Mouse (Mus musculus): ENCODE measurements around the gene Chuk. TPM values are rescaled to one million over a fixed set of nuclear protein-coding genes. Genes with fewer than 3 reads are reported as not detected.

Chuk gene
- total RNA-seq, 2 experiments from 2014 or later = 47.1 to 58.0 TPM

DNA sequence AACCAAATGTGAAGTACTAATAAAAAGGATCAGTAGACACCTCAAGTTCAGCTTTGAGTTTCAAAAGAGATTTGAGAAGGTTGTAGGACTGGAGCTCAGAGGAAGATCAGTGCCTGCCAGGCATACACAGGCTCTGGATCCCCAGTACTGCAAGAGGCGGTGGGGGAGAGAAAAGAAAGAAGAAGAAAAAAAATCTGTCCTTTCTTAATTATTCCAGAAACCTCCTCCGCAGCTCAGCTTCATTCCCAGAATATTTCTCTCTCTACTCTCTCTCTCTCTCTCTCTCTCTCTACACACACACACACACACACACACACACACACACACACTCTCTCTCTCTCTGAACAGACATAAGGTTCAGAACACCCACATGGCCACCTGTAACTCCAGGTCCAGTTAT lies 27.3 kb downstream of the Chuk start:
- no peak for TF ChIP-seq CTCF (conservative IDR thresholded peaks at IDR 0.05)
- H3K4me3 ChIP-seq = no peak overlapping the region
- no peak for DNase-seq (ENCODE audit: low spot score in 2 of 2)
- H3K27ac ChIP-seq = peak overlapping the region; percentile 36; the same call in 1 of the 2 replicates

DNA sequence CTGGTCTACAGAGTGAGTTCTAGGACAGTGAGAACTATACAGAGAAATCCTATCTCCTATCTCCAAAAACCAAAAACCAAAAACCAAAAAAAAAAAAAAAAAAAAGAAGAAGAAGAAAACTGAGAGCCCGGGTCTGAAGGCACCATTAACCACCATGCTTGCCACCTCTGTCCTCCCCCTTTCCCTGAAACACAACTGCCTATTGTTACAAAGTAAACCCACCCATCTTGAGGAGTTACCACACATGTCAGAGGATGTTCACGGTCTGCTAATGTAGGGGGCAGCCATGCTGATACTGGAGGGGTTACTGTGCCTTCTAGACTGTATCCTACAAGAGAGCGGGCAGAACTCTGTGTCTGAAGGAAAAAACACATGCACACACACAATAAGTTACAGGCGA lies 30.3 kb downstream of the Chuk start:
- no peak overlapping the region for H3K27ac ChIP-seq
- no peak for TF ChIP-seq CTCF (conservative IDR thresholded peaks at IDR 0.05)
- H3K4me3 ChIP-seq = no peak overlapping the region
- no peak for DNase-seq (ENCODE audit: low spot score in 2 of 2)

DNA sequence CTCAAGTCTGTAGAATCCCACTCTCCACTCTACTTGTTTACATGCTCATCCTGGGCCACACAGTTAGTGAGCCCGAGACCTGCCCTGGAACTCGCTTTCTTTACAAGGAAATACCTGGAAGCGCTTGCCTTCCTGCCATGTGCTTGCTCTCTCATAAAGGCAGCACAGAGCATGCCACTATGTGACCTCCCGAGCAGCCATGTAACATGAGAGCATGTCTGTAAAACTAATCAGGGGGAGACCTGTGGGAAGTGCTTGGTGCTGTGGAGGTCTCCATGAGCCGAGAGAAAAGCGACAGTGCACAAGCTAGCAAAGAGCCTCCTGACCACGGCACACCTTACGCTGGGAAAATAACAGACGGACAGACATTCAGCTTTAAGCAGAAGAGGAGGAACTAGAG lies 30.8 kb downstream of the Chuk start:
- no peak overlapping the region for H3K4me3 ChIP-seq
- H3K27ac ChIP-seq = no peak overlapping the region
- DNase-seq (ENCODE audit: low spot score in 2 of 2) = no peak
- TF ChIP-seq CTCF (conservative IDR thresholded peaks at IDR 0.05) = no peak

DNA sequence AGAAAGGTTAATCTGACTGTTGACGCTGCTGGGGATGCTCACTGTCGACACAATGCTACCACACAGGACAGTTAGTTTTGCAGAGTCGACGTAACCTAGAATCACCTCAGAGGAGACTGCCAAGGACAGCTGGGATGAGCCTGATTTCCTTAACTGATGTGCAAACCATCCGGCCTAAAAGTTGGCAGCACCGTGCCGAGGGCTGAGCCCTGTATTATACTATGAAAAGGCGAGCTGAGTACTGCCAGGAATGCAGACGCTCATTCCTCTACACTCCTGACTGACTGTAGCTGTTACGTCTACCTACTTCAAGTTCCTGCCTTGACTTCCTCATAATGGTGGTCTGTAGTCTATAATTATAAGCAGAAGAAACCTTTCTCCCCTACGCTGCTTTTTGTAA lies 32.3 kb downstream of the Chuk start:
- Histone ChIP-seq H3K27ac (no peak overlapping the region), H3K4me3 (no peak overlapping the region)
- TF ChIP-seq CTCF (conservative IDR thresholded peaks at IDR 0.05) = no peak
- no peak for DNase-seq (ENCODE audit: low spot score in 2 of 2)

DNA sequence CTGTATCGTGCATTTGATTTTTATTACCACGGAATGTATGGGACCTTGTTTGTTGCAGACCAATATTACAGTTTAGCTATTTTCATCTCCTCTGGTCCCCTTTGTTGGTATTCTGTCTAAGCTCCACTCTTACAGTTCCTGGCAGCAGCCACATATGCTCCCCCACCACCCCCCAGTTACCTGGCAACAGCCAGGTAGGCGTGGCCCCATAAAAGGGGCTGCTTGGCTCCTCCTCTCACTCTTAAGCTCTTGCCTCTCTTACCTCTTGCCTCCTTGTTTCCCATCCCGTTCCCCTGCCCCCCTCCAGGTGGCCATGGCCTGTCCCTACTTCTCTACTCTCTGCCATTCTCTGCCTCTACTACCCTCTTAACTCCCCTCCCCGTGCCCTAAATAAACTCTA lies 36.1 kb downstream of the Chuk start:
- H3K4me3 ChIP-seq = no peak overlapping the region
- no peak for TF ChIP-seq CTCF (conservative IDR thresholded peaks at IDR 0.05)
- no peak overlapping the region for H3K27ac ChIP-seq
- no peak for DNase-seq (ENCODE audit: low spot score in 2 of 2)

DNA sequence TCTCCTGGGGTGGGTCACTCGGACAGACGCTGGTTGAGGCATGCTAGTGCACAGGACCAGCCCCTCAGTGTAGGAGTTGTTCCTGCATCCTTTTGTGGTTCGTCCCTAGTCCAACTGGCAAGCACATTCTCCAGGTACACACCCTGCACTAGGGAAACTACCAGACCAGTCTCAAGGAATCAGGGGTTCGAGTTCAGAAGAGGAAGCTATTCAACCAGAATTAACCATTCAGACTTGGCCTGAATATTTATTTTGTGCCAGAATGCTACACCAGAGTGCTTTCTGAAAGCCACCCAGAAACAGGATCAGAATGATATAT lies 37.4 kb downstream of the Chuk start:
- Histone ChIP-seq H3K4me3 (peak overlapping the region; percentile 80), H3K27ac (peak overlapping the region; percentile 95)
- DNase-seq (ENCODE audit: low spot score in 2 of 2) = no peak
- TF ChIP-seq CTCF (conservative IDR thresholded peaks at IDR 0.05) = no peak

DNA sequence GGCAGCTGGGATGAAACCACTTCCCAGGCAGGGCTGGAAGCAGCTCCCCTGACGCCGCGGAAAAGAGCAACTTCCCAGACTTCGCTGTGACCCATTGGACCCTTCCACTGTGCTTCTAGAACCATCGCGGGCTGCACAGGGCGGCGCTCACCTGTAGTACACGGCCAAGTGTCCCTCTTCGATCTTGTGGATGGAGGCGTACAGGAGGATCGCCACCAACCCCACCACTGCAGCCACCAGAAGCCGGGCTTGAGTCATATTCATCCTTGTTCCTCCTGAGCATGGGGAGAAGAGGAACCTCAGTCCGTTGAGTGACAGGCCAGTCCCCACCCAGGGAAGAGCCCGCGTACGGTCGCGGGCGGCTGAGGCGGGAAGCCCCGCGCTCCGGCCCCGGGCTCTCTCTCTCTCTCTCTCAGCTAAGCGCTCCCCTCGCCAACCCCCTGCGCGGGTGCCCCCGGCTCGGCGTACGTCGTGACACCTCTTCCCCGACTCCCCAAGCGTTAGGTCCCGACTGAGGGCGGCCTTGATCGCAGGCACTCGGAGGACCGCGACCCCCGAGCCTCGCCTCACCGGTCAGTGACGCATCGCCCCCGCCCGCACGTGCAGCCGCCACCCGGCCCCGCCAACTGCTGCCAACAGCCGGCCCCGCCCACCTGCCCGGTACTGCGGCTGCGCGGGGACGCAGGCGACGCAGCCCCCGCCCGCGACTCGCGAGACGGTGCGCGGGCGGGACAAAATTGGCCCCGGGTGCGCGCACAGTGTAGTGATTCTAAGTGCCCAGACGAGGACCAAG lies 38.0 kb downstream of the Chuk start, which contains the start of gene Erlin1:
Gene Erlin1 (minus strand): TSS at position 665 of the 793 bp plus-strand sequence.
- H3K27ac ChIP-seq = peak within 1 kb of the TSS; percentile 95
- H3K4me3 ChIP-seq = peak within 1 kb of the TSS; percentile 80
- no peak for TF ChIP-seq CTCF (conservative IDR thresholded peaks at IDR 0.05)

DNA sequence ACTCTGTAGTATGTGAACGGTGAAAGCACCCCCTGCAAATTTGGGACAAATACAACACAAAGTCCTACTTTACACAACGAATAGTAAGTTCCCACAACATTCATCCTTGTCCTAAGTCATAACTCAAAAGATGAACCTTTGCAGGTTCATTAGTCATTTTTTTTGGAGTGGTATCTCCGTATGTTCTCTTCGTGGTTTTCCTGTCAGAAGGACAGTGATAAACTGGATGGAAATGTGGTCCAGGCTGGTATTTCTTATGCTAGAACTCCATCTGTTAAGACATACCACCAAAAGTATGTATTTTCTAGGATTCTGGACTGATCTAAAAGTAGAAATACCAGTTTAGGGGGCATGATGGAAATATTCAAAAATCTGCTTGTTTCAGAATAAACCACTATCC lies 39.0 kb downstream of the Chuk start:
- no peak overlapping the region for H3K27ac ChIP-seq
- H3K4me3 ChIP-seq = peak overlapping the region; percentile 80
- no peak for DNase-seq (ENCODE audit: low spot score in 2 of 2)
- TF ChIP-seq CTCF (conservative IDR thresholded peaks at IDR 0.05) = no peak

More for the DNA sequence above, 38.0 kb downstream of the Chuk start, which contains the start of gene Erlin1:
- DNase-seq (ENCODE audit: low spot score in 2 of 2) = peak; percentile 82 to 90

GRCm38 (mm10) chr19:44067323-44068049 lies 39.8 kb downstream of the Chuk start:
- DNase-seq (ENCODE audit: low spot score in 2 of 2) = no peak
- TF ChIP-seq CTCF (conservative IDR thresholded peaks at IDR 0.05) = no peak
- peak overlapping the region; percentile 1; the same call in 1 of the 2 replicates for H3K4me3 ChIP-seq
- no peak overlapping the region for H3K27ac ChIP-seq

- no peak for TF ChIP-seq CTCF (conservative IDR thresholded peaks at IDR 0.05)
- no peak for DNase-seq (ENCODE audit: low spot score in 2 of 2)
- Histone ChIP-seq H3K4me3 (no peak overlapping the region), H3K27ac (no peak overlapping the region)
Observed at GRCm38 (mm10) chr19:44064734-44065133, 42.5 kb downstream of the Chuk start.

GRCm38 (mm10) chr19:44063773-44064172 lies 43.5 kb downstream of the Chuk start:
- no peak for TF ChIP-seq CTCF (conservative IDR thresholded peaks at IDR 0.05)

GRCm38 (mm10) chr19:44060226-44060625 lies 47.1 kb downstream of the Chuk start:
- no peak for TF ChIP-seq CTCF (conservative IDR thresholded peaks at IDR 0.05)
- H3K27ac ChIP-seq = no peak overlapping the region
- DNase-seq (ENCODE audit: low spot score in 2 of 2) = no peak
- H3K4me3 ChIP-seq = no peak overlapping the region

More at GRCm38 (mm10) chr19:44063773-44064172, 43.5 kb downstream of the Chuk start:
- H3K27ac ChIP-seq = no peak overlapping the region
- no peak overlapping the region for H3K4me3 ChIP-seq
- DNase-seq (ENCODE audit: low spot score in 2 of 2) = no peak

- no peak for TF ChIP-seq CTCF (conservative IDR thresholded peaks at IDR 0.05)
- DNase-seq (ENCODE audit: low spot score in 2 of 2) = no peak
- no peak overlapping the region for H3K4me3 ChIP-seq
- H3K27ac ChIP-seq = no peak overlapping the region
Observed at GRCm38 (mm10) chr19:44055173-44055826, 52.0 kb downstream of the Chuk start.

All from layer of hippocampus, adult 2 months (tissue).